Mouse (Mus musculus) T-helper 2 cell (primary cell): Measurements from ENCODE around the gene Fam129c.

Experiments used
- in situ Hi-C: fragments of 300-600 bp; cut with MboI, MseI; formaldehyde crosslinking; loops from one replicate; pipeline ENCODE4 v1.15.1; 2025; ENCODE audit warnings: high pct_unique_total_duplicates

Gene Fam129c

DNA sequence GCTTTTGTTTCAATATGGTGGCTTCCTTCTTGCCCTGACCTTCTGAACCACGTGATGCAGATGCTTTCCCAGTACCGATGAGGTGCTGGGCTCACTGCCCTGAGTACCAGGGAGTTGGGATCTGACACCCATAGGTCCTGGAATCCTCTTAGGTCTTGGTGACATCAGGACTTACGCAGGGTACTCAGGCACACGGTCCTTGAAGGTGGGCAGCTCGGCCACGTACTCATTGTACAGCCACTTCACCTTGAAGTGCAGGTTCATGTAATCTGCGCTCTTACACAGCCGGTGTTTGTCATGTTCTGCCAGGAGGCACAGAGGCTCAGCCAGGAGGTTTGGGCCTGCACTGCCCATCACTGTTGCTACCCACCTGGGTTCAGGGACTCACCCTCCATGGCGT lies 48.1 kb downstream of the Fam129c start:
- in situ Hi-C loops: no loop called here

DNA sequence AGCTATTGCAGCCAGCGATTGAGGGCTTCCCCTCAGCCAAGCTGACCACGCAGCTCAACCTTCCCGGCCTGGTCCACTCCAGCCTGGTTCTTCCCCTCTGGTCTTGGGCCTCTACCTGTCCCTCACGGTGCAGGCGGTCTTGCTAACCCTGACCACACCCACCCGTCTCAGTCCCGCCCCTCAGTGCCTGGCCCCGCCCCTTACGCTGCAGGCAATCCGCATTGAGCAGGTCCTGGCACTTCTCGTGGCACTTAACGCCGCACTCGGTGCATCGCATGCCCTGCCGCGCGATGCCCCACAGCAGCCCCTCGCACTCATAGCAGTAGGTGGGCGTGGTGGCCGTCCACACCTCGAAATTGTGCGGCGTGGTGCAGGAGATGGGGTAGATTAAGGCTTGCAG lies 57.2 kb downstream of the Fam129c start:
- in situ Hi-C loops: loop anchor here (25.0 kb wide), 2 partner anchors 767 to 1142 kb away; partner anchors contain the start of genes Rex1bd, Rpl18a, Slc5a5 and Uba52
